Mouse (Mus musculus) E14TG2a.4 (cell line): Measurements from ENCODE around the gene Prkcg.

Experiments used
- CTCF ChIP-seq: conservative IDR thresholded peaks from 2 replicates; pipeline ENCODE4 v1.5.1; 2014; ENCODE audit warnings: low read length
- NANOG ChIP-seq: IDR thresholded peaks from 2 replicates; pipeline ENCODE4 v1.6.1; 2014; ENCODE audit warnings: borderline replicate concordance, low read length, mixed read lengths
- POU5F1 ChIP-seq: IDR thresholded peaks from 2 replicates; pipeline ENCODE4 v1.6.1; 2014; ENCODE audit warnings: low read length, borderline replicate concordance

GRCm38 (mm10) chr7:3336412-3336811 lies 47.4 kb downstream of the Prkcg start:
- TF ChIP-seq CTCF (peak; percentile 54), NANOG (no peak), POU5F1 (no peak)
